Mouse (Mus musculus) hindbrain, postnatal 0 days (tissue): ENCODE data around the gene Pdxk. TPM values are rescaled to one million over a fixed set of nuclear protein-coding genes. Genes with fewer than 3 reads are reported as not detected.
A peak's percentile ranks its signal among the peaks of the same experiment; 100 is the strongest.

Experiments used
- ATAC-seq: fragments of 200-750 bp; cut with Nextera tagmentation; 2 replicates; pipeline ENCODE4 v1.8.0; 2017; ENCODE audit warnings: mild to moderate bottlenecking, moderate TSS enrichment, moderate library complexity
- DNase-seq: peaks from one replicate; pipeline ENCODE4 v3.0.0-alpha.2; 2015; ENCODE audit warnings: low spot score
- H3K27ac ChIP-seq: fragments of 300-500 bp; sonication (generic); 2 replicates; pipeline ENCODE4 v1.5.1; 2014; ENCODE audit warnings: mild to moderate bottlenecking
- H3K27me3 ChIP-seq: fragments of 300-500 bp; sonication (generic); 2 replicates; pipeline ENCODE4 v1.6.1; 2014; ENCODE audit warnings: low read length, mixed read lengths; ENCODE audit not compliant: insufficient read depth
- H3K36me3 ChIP-seq: fragments of 300-500 bp; sonication (generic); 2 replicates; pipeline ENCODE4 v1.6.1; 2014; ENCODE audit warnings: low read length, mixed read lengths; ENCODE audit not compliant: insufficient read depth
- H3K4me1 ChIP-seq: fragments of 300-500 bp; sonication (generic); 2 replicates; pipeline ENCODE4 v1.6.1; 2014; ENCODE audit warnings: antibody characterized with exemption, low read length, mixed read lengths; ENCODE audit not compliant: insufficient read depth
- H3K4me2 ChIP-seq: fragments of 300-500 bp; sonication (generic); 2 replicates; pipeline ENCODE4 v1.6.1; 2014; ENCODE audit warnings: low read depth, mild to moderate bottlenecking, low read length, moderate library complexity, mixed read lengths
- H3K4me3 ChIP-seq: fragments of 300-500 bp; sonication (generic); 2 replicates; pipeline ENCODE4 v1.5.1; 2014; ENCODE audit warnings: low read length
- H3K9ac ChIP-seq: fragments of 300-500 bp; sonication (generic); replicated peaks from 2 replicates; pipeline ENCODE4 v1.6.1; 2014; ENCODE audit warnings: mild to moderate bottlenecking, low read length, moderate library complexity, mixed read lengths
- H3K9me3 ChIP-seq: fragments of 300-500 bp; sonication (generic); 2 replicates; pipeline ENCODE4 v1.6.1; 2016; ENCODE audit warnings: low read length, mixed read lengths
- CTCF ChIP-seq: IDR thresholded peaks from 2 replicates; pipeline ENCODE4 v1.5.1; 2016; ENCODE audit warnings: antibody characterized with exemption, control low read depth, low read depth
- WGBS: fragments of 180-500 bp; shearing (Covaris S2); extraction: QIAGEN DNeasy Blood & Tissue Kit; methylation state at CpG from one replicate; pipeline ENCODE4 v1.1.7; 2014; 5-methylcytosine and 5-hydroxymethylcytosine counted together
- polyA plus RNA-seq: library from polyadenylated mRNA; unstranded; fragments of >200 nt; fragmentation: Nextera tagmentation; extraction: Ambion mirVana; gene quantifications from 2 replicates; pipeline ENCODE4 v1.2.1, GENCODE M21; 2015
- total RNA-seq: library from RNA; depleted of rRNA; stranded (reverse); fragments of >200 nt; gene quantifications from 2 replicates; pipeline ENCODE4 v1.2.3, GENCODE M21; 2014

The Pdxk gene
- total and polyA plus RNA-seq, 2 experiments from 2014 or later = 45.8 to 63.1 TPM

- Histone ChIP-seq H3K4me2 (no peak overlapping the region), H3K27me3 (no peaks in the 10 kb centered on the region), H3K36me3 (peaks cover 38% of the 10 kb centered on the region), H3K27ac (no peak overlapping the region), H3K4me1 (no peaks in the 10 kb centered on the region; the same call in 1 of the 2 replicates), H3K9me3 (no peaks in the 10 kb centered on the region), H3K4me3 (no peak overlapping the region), H3K9ac (no peak overlapping the region)
- no peak for DNase-seq
- WGBS = 94% methylated on average over 5 of the region's 5 CpGs
- no peak for ATAC-seq
- TF ChIP-seq CTCF = peak; percentile 47
These were observed 14.0 kb downstream of the Pdxk start for GRCm38 (mm10) chr10:78450761-78451160.

- Histone ChIP-seq H3K4me1 (no peaks in the 10 kb centered on the region; the same call in 1 of the 2 replicates), H3K9me3 (no peaks in the 10 kb centered on the region), H3K9ac (no peak overlapping the region), H3K4me3 (no peak overlapping the region), H3K27ac (no peak overlapping the region), H3K4me2 (no peak overlapping the region), H3K27me3 (no peaks in the 10 kb centered on the region), H3K36me3 (peaks cover 62% of the 10 kb centered on the region)
- WGBS = 78% methylated on average over 3 of the region's 3 CpGs
- no peak for ATAC-seq
- DNase-seq = no peak
- TF ChIP-seq CTCF = no peak
These were observed 17.4 kb downstream of the Pdxk start for GRCm38 (mm10) chr10:78447396-78447795.

- DNase-seq = no peak
- WGBS = 100% methylated on average over 3 of the region's 3 CpGs
- no peak for ATAC-seq
- TF ChIP-seq CTCF = no peak
- Histone ChIP-seq H3K4me1 (no peaks in the 10 kb centered on the region), H3K27me3 (no peaks in the 10 kb centered on the region), H3K9ac (no peak overlapping the region), H3K9me3 (no peaks in the 10 kb centered on the region), H3K4me2 (no peak overlapping the region), H3K36me3 (peaks cover 66% of the 10 kb centered on the region), H3K27ac (no peak overlapping the region), H3K4me3 (no peak overlapping the region)
These were observed 18.6 kb downstream of the Pdxk start for GRCm38 (mm10) chr10:78446195-78446594.

- Histone ChIP-seq H3K9ac (no peak overlapping the region), H3K27me3 (no peaks in the 10 kb centered on the region), H3K9me3 (no peaks in the 10 kb centered on the region), H3K4me1 (no peaks in the 10 kb centered on the region), H3K4me3 (no peak overlapping the region), H3K4me2 (no peak overlapping the region), H3K36me3 (peaks cover 45% of the 10 kb centered on the region; the same call in 1 of the 2 replicates), H3K27ac (no peak overlapping the region)
- no peak for DNase-seq
- no peak for TF ChIP-seq CTCF
- WGBS = 83% methylated on average over 3 of the region's 3 CpGs
- no peak for ATAC-seq
These were observed 22.5 kb downstream of the Pdxk start for GRCm38 (mm10) chr10:78442292-78442691.

GRCm38 (mm10) chr10:78441606-78442005, 23.2 kb downstream of the Pdxk start:
- no peak for ATAC-seq
- Histone ChIP-seq H3K4me3 (no peak overlapping the region), H3K4me2 (no peak overlapping the region), H3K4me1 (no peaks in the 10 kb centered on the region), H3K9me3 (no peaks in the 10 kb centered on the region), H3K27me3 (no peaks in the 10 kb centered on the region), H3K9ac (no peak overlapping the region), H3K36me3 (peaks cover 39% of the 10 kb centered on the region; the same call in 1 of the 2 replicates), H3K27ac (no peak overlapping the region)
- WGBS = 82% methylated on average over 5 of the region's 5 CpGs
- no peak for TF ChIP-seq CTCF
- no peak for DNase-seq

GRCm38 (mm10) chr10:78440812-78441211, 24.0 kb downstream of the Pdxk start:
- Histone ChIP-seq H3K9me3 (no peaks in the 10 kb centered on the region), H3K4me3 (no peak overlapping the region), H3K36me3 (peaks cover 37% of the 10 kb centered on the region; the same call in 1 of the 2 replicates), H3K4me2 (no peak overlapping the region), H3K27me3 (no peaks in the 10 kb centered on the region), H3K9ac (no peak overlapping the region), H3K27ac (no peak overlapping the region), H3K4me1 (no peaks in the 10 kb centered on the region)
- 71% methylated on average over 9 of the region's 9 CpGs for WGBS
- peak; percentile 76 for TF ChIP-seq CTCF
- ATAC-seq = no peak
- peak; percentile 33 for DNase-seq

- WGBS = 88% methylated on average over 7 of the region's 7 CpGs
- H3K9ac ChIP-seq = no peak overlapping the region
- no peak overlapping the region for H3K4me2 ChIP-seq
- H3K36me3 ChIP-seq = peaks cover 29% of the 10 kb centered on the region; the same call in 1 of the 2 replicates
- no peaks in the 10 kb centered on the region for H3K9me3 ChIP-seq
- DNase-seq = no peak
- no peak overlapping the region for H3K4me3 ChIP-seq
- H3K27ac ChIP-seq = no peak overlapping the region
- no peak for ATAC-seq
- H3K4me1 ChIP-seq = no peaks in the 10 kb centered on the region
- TF ChIP-seq CTCF = no peak
- H3K27me3 ChIP-seq = no peaks in the 10 kb centered on the region
These were observed 24.8 kb downstream of the Pdxk start for GRCm38 (mm10) chr10:78439990-78440389.
